Mouse (Mus musculus) central nervous system, embryonic 18 days (tissue): ENCODE data around the gene Cpne1. TPM values are rescaled to one million over a fixed set of nuclear protein-coding genes. Genes with fewer than 3 reads are reported as not detected.

ENCODE experiments used
- polyA plus RNA-seq: library from polyadenylated mRNA; depleted of rRNA; stranded (reverse); fragments of >200 nt; gene quantifications from 2 replicates; pipeline ENCODE4 v1.2.3, GENCODE M21; 2012; rRNA removed

The Cpne1 gene
- 58.3 and 63.6 TPM in 2 replicates for polyA plus RNA-seq

DNA sequence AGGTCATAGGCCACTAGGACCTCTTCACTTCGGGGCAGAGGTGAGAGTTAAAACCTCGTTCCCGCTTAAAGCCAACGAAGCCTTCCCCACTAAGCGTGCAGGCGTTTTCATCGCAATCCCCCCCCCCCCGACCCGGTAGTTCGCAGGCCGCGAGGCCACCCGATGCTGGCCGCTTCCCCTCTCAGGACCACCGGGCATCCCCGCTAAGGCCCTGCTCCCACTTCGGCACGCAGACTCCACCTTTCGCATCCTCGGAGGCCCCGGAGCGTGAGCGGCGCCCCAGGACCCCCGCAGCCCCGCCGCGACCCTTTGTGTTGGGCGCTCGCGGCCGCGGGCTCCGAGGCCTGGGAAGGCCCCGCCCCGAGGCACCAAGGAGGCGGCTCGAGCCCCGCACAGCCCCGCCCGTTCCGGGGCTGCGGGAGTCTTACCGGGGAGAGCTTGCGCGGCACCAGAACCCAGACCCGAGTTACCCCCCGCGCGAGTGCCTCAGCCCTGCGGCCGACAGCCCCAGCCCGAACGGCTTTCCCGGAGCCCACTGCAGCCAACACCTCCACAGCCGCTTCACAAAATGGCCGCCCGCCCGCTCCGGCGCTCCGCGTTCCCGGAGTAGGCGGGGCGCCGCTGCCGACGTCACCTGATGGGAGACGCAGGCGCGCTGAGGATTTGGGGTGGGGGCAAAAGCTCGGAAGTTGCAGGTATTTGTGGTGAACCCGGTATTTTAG, at the start of gene Cpne1, which contains the start of gene Rbm12:
Cpne1 (minus strand) TSS at position 608 of the 722 bp plus-strand sequence.
Rbm12 (minus strand) TSS at position 621 of the 722 bp plus-strand sequence.

GRCm38 (mm10) chr2:156143953-156144724, 32.4 kb upstream of the Cpne1 start, which contains the start of the genes Romo1 and Nfs1:
Gene Romo1 (plus strand): TSS chr2:156144039.
Gene Nfs1 (minus strand): TSS chr2:156144186.

DNA sequence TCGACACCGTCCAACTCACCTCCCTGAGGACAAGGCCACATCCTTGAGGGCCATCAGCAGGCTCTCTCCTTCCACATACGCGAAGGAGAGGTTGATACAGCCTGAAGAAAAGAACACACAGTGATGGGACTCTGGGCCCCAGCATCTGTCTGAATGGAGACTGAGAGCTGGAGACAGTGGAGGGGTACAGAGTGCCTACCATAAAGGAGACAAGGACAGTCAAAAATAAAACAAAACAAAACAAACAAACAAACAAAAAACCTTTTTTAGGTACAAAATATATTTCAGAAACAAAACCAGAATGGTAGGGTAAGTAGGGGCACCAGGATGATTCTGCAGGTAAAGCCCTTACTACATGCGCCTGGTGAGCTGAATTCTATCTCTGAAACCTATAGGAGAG, 15.2 kb upstream of the Cpne1 start, which contains the start of gene Gm28036:
Gm28036 (minus strand) TSS at position 101 of the 400 bp plus-strand sequence.

GRCm38 (mm10) chr2:156065099-156066041, 46.4 kb downstream of the Cpne1 start, which contains the start of gene Spag4:
Gene Spag4 (plus strand): TSS chr2:156065175.

DNA sequence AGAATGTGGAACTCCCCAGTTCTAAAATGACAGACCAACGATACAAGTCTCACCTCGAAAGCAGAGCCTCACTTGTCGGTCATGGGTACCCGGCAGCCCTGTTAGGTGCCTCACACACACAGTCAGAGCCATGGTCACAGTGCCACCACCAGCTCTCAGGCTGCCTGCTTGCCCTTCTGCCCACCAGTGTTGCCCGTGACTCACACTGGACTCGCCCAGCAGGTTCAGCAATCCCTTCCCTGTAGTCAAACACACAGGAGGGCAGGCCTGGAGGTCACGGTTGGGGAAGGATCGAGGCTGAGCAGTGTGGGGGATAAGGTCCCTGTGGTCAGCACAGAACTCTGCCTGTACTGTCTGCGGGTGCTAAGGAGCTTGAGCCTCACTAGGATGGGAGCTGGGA, 58.9 kb downstream of the Cpne1 start, which contains the start of gene Fer1l4:
Fer1l4 (minus strand) TSS at position 132 of the 400 bp plus-strand sequence.

Other genes with a start within 250 kb of the Cpne1 start
- 52.4 and 54.0 TPM in 2 replicates for gene Uqcc1, start 181.7 kb downstream of the Cpne1 start, polyA plus RNA-seq
- gene Gm15557, start 171.2 kb downstream of the Cpne1 start, polyA plus RNA-seq = not detected in 2 replicates
- gene Gdf5, start 166.6 kb downstream of the Cpne1 start, polyA plus RNA-seq = 1.2 and 1.6 TPM in 2 replicates
- 20.5 and 20.6 TPM in 2 replicates for gene Cep250, start 155.5 kb downstream of the Cpne1 start, polyA plus RNA-seq
- gene 6430550D23Rik, start 104.0 kb downstream of the Cpne1 start, polyA plus RNA-seq = 2.8 and 3.5 TPM in 2 replicates
- gene Ergic3, start 103.9 kb downstream of the Cpne1 start, polyA plus RNA-seq = 477 and 481 TPM in 2 replicates
- gene Fer1l4, start 59.0 kb downstream of the Cpne1 start, polyA plus RNA-seq = 0.04 and 0.12 TPM in 2 replicates
- 8.9 and 9.7 TPM in 2 replicates for gene Spag4, start 46.8 kb downstream of the Cpne1 start, polyA plus RNA-seq
- gene Rbm12, start within 50 bp of the Cpne1 start, polyA plus RNA-seq = 15.9 and 19.6 TPM in 2 replicates
- 4.6 and 7.3 TPM in 2 replicates for gene Gm28036, start 15.1 kb upstream of the Cpne1 start, polyA plus RNA-seq
- 398 and 404 TPM in 2 replicates for gene Romo1, start 32.1 kb upstream of the Cpne1 start, polyA plus RNA-seq
- 42.8 and 44.2 TPM in 2 replicates for gene Nfs1, start 32.2 kb upstream of the Cpne1 start, polyA plus RNA-seq
- gene Rbm39, start 68.3 kb upstream of the Cpne1 start, polyA plus RNA-seq = 153 TPM in 2 replicates
- 32.9 and 34.0 TPM in 2 replicates for gene Phf20, start 84.5 kb upstream of the Cpne1 start, polyA plus RNA-seq
- 4.8 and 5.1 TPM in 2 replicates for gene Cnbd2, start 200.3 kb upstream of the Cpne1 start, polyA plus RNA-seq
- gene Scand1, start 200.7 kb upstream of the Cpne1 start, polyA plus RNA-seq = 106 and 121 TPM in 2 replicates